Mouse (Mus musculus): ENCODE measurements around the gene Csnk1e.

The Csnk1e gene

DNA sequence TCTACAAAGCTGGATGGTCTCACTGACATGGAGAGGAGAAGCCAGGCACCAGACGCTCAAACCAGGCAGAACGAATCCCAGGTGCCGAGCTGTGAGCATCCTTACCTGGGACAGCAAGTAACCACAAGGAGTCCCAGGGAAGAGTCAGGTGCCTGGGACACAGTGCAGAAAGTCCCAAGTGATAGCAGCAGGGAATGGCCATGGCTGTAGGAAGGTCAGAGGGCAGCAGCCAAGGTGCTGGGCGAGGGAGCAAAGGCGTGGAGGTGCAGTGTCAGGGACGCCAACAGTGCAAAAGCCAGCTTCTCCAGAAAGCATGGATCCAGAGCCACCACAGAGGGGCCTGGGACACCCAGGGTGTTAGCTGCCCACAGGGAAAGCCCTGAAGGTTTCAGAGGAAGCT is 62.3 kb downstream of the Csnk1e start:
- DNase-seq (ENCODE audit: low spot score): no peak

- no peak for DNase-seq (ENCODE audit: low spot score)
These were observed 62.8 kb downstream of the Csnk1e start for GRCm38 (mm10) chr15:79392527-79392926.

DNA sequence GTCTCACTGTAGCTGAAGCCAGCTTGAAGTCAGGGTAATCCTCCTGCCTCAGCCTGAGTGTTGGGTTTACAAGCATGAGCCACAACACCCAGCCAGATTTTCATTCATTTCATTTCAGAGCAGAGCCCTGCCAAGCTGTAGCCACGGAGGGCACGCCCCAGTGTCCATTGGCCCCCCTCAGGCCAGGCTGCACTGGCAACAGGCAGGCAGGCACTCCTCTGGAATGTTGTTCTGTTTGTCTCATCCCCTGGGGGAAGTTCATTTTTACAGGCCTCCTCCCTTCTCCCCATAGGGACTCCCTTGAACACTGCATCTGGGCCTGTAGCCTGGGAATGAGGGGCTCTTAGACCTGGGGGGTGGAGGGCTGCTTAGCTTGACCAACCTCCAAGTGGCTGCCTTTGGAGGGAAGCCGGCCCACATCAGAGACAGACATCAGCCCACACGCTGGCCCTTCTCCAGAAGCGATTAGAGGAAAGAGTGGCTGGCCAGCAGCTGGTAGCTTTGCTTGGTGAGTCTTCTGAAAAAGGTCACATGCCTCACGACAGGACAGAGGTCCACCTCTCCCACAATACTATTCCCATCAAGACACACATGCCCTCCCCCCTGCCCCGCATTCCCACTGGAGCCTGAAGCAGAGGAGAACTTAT is 63.8 kb downstream of the Csnk1e start:
- no peak for DNase-seq (ENCODE audit: low spot score)

DNA sequence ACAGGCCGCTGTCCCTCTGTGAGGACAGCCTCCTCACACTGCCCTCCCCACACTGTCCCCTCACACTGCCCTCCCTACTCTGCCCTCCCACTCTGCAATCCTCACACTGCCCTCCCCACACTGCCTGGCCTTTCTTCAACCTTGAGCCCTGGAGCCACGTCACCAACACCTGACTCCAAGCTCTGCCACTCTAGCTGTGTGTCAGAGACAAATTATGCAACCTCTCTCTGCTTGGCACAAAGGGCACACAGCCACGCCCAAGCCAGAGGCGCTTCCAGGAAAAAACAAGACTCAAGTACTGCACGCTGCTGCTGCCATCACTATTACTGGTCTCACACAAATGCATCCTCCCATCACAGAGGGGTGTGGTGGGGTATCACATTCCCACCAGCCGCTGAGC is 64.9 kb downstream of the Csnk1e start:
- DNase-seq (ENCODE audit: low spot score): no peak

GRCm38 (mm10) chr15:79388171-79388570 is 67.2 kb downstream of the Csnk1e start:
- no peak for DNase-seq (ENCODE audit: low spot score)

- no peak for DNase-seq (ENCODE audit: low spot score)
These were observed 67.8 kb downstream of the Csnk1e start for GRCm38 (mm10) chr15:79387611-79388010.

GRCm38 (mm10) chr15:79387081-79387480 is 68.3 kb downstream of the Csnk1e start:
- no peak for DNase-seq (ENCODE audit: low spot score)

DNA sequence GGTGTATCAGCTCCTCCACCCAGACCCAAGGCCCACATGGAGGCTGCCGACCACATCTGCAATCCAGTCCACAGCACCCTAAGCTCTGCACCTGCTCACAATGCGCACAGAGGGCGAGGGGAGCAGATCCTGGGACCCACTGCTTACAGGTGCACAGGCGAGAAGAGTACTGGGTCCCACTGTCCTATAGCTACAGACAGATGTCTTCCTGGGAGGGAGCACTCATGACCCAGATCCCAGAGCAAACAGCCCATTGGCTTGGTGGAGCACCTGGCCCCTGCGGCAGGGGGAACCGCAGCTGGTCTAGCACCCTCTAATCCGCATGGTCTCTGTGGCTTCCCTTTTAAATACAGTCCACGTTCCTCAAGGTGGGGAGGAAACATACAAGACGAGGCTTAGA is 73.7 kb downstream of the Csnk1e start:
- no peak for DNase-seq (ENCODE audit: low spot score)

DNA sequence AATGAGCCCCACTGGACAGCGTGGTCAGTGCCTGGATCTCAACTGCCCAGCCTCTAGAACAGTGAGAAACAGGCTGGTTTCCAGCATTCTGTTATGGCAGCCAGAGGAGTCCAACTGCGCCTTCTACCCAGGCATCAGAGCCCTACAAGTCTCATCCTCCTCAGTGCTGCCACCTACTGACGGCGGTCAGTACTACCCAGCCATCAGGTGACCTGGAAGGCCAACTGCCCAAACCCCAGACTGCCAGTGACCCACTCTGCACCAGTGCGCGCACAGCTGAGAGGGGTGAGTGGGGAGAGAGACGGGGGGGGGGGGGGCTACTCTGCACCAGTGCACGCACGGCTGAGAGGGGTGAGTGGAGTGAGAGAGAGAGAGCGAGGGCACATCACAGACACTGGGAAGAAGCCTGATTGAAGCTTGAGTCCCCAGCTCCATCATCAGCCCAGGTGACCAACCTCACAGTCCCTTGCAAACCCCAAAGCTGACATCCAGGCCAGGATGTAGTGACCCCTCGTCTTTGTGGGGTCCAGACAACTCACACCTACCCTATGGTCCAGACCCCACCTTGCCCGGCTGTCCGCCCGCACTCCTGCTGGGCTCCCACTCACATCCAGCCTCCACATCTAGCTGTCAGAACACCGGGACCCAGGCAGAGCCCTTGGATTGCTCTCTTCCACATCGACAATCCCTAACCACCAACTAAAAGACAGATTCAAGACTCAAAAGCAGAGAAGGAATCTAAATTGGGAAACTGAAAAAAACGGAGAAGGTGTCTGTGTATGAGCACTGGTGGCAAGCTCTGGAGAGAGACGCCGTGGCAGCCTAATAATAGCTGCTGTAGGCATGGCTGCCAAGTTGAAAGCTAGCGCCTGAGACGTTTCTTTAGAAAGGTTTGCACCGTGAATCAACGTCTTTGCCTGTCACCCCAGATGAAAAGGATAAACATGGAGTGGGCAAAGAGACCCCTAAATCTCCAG is 74.6 kb downstream of the Csnk1e start:
- DNase-seq (ENCODE audit: low spot score): peak; percentile 68

DNA sequence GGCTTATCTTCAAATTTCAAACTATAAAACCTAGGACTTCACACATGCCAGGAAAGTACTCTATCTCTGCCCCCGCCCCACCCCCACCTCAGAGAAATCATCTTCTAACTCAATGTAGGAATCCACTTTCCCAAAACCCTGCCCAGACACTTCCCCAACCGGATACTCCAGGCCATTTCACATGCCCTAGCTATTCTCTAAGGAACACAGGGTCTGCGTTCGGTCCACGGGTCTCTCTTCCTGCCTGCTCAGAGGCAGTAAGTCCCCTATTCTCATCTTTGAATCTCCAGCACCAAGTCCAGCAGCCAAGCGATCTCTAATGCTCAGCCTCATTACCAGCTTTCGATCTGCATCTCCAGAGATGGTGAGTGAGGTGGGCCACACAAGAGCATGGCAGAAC is 75.7 kb downstream of the Csnk1e start:
- no peak for DNase-seq (ENCODE audit: low spot score)

DNA sequence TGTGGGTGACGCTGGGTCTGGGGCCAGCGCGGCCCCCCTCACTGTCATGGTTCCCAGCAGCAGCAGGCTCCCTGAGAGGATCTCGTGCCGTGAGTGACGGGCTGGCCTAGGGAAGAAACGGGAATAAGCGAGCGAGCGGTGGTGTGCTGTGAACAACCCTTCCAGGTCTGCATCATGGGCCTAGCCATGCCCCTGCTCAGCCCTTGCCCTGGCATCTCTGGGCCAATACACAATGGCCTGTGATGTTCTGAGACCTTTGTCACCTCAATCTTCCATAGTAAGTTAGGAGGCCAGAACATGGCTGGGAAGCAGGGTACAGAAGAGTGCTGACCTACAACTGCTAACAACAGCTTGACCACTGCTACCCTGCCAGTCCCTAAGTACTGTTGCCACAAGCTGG is 76.8 kb downstream of the Csnk1e start:
- DNase-seq (ENCODE audit: low spot score): no peak

- peak; percentile 57 for DNase-seq (ENCODE audit: low spot score)
These were observed 77.7 kb downstream of the Csnk1e start for GRCm38 (mm10) chr15:79377681-79378080.

- DNase-seq (ENCODE audit: low spot score): no peak
These were observed 80.6 kb downstream of the Csnk1e start for GRCm38 (mm10) chr15:79374760-79375159.

DNA sequence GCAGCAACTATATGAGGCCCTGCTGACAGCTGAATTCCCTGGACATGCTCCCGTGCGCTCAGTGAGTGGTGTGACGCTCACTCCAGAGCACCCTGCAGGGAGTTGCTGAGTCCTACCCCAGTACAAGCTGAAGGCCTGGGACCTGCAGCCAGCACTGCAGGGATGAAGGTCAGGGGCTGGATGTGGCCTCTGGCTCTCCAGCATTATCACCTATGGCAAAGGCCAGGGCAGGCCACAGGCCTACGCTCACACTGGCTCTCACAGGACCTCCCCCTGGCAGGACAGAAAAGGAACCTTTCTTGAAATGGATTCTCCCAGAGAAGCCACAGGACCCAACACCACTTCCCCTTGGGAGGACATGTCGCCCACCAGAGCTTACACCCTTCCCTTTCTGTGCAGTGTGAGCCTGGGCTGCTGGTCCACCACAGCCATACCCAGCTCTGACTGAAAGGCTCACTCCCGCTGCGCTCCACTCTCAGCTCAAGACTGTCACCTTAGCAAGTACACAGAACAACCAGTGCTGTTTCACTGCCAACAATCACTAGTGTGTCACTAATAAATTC is 85.0 kb downstream of the Csnk1e start:
- DNase-seq (ENCODE audit: low spot score): no peak

GRCm38 (mm10) chr15:79369452-79370280 is 85.7 kb downstream of the Csnk1e start:
- DNase-seq (ENCODE audit: low spot score): no peak

DNA sequence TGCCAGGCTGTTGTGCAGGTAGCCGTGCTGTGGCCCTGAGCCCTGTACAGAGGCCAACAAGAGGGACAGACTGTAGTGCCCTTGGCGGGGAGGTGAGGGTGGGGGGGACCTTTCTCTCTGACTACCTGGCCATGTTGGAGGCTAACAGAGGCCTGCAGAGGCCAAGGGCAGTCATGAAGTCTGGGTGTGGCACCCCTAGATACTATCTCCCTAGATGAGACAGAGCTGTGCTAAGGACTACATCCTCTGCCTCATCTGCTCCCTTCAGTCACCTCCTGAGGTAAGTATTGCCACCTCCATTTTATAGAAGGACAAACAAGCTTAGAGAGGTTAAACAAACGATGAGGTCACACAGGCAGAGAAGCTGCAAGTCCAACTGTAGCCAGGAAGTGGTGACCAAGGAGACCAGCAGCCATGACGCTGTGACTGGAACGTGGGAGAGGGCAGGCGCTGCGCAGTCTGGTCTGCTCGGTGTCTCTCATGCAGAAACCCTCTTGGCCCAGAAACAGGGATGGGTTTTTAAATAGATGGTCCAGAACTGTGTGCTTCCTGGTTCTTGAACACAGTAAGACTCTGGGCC is 86.4 kb downstream of the Csnk1e start:
- DNase-seq (ENCODE audit: low spot score): no peak

GRCm38 (mm10) chr15:79368313-79368811 is 87.0 kb downstream of the Csnk1e start:
- DNase-seq (ENCODE audit: low spot score): peak; percentile 67

Data from urinary bladder, postnatal 25 days (tissue).